20 mouse cellular contexts compared by ENCODE assay signal in genomic region chr7:112876128-112876527, GRCm38 (mm10).
DNase-seq lines count a peak whose midpoint lies in the region; ATAC-seq and TF ChIP-seq lines count a peak whose summit lies in the region.
"Had no signal": no experiment of that assay in that cellular context is flagged by ENCODE, and none has a peak within 500 bp of the region (broad histone marks: within the 10 kb centered on the region; RNA-seq: fewer than 3 reads in every experiment).

No protein-coding gene starts in this region.

- peaks cover 34% of the 10 kb centered on the region for H3K4me1 ChIP-seq in embryonic facial prominence, embryonic 13.5 days
- peaks cover 32% of the 10 kb centered on the region for H3K4me1 ChIP-seq in embryonic facial prominence, embryonic 10.5 days
- peaks cover 38% of the 10 kb centered on the region for H3K4me1 ChIP-seq in heart, embryonic 12.5 days (replicated peaks)
- peaks cover 44% of the 10 kb centered on the region for H3K4me1 ChIP-seq in kidney, embryonic 16.5 days (ENCODE audit: insufficient read depth, low read length)

- H3K36me3 ChIP-seq in embryonic facial prominence, embryonic 13.5 days: peaks cover 52% of the 10 kb centered on the region
- peaks cover 79% of the 10 kb centered on the region for H3K36me3 ChIP-seq in embryonic facial prominence, embryonic 10.5 days (replicated peaks)
- H3K36me3 ChIP-seq in heart, embryonic 12.5 days: peaks cover 57% of the 10 kb centered on the region
- peaks cover 13% of the 10 kb centered on the region for H3K36me3 ChIP-seq in kidney, embryonic 16.5 days (ENCODE audit: insufficient read depth, low read length)

- no peak for DNase-seq in embryonic facial prominence, embryonic 10.5 days (ENCODE audit: low spot score)
- DNase-seq in heart, adult 9 months (ENCODE audit: low spot score in 2 of 2): no peak
- DNase-seq in kidney, adult 9 months: no peak
- no peak for DNase-seq in Patski (ENCODE audit: low read depth, low spot score)
- DNase-seq: adrenal gland, postnatal 10 days; adrenal gland, postnatal 36 days; cerebellum, adult 18-20 months; cerebellum, adult 9-10 months; cerebellum, postnatal 14 days; forebrain, postnatal 0 days; gastrocnemius, adult 2 months; gastrocnemius, postnatal 14 days; heart, adult 11 months had no signal

- no peak overlapping the region for H3K9ac ChIP-seq in embryonic facial prominence, embryonic 13.5 days
- H3K9ac ChIP-seq in heart, embryonic 12.5 days: no peak overlapping the region
- no peak overlapping the region for H3K9ac ChIP-seq in kidney, embryonic 16.5 days (replicated peaks; ENCODE audit: low read length)
- H3K9ac ChIP-seq: embryonic facial prominence, embryonic 12.5 days; forebrain, embryonic 13.5 days; forebrain, postnatal 0 days; hindbrain, embryonic 14.5 days had no signal

- CTCF ChIA-PET in Patski (lab: Charles Lee): interaction anchor here (1.5 kb wide), 1 partner anchor 407 kb away, joined by 4 read pairs; no protein-coding TSS in a partner anchor

- no peak for TF ChIP-seq CTCF in Patski (IDR thresholded peaks at IDR 0.05)

- POLR2A ChIA-PET in Patski (lab: Charles Lee): no interaction called here

- no peaks in the 10 kb centered on the region for H3K9me3 ChIP-seq in embryonic facial prominence, embryonic 13.5 days
- H3K9me3 ChIP-seq in embryonic facial prominence, embryonic 10.5 days: no peaks in the 10 kb centered on the region
- H3K9me3 ChIP-seq in heart, embryonic 12.5 days (replicated peaks): no peaks in the 10 kb centered on the region
- H3K9me3 ChIP-seq in kidney, embryonic 16.5 days (ENCODE audit: low read length): no peaks in the 10 kb centered on the region
- H3K9me3 ChIP-seq: embryonic facial prominence, embryonic 12.5 days; forebrain, embryonic 13.5 days had no signal

- in situ Hi-C loops in Patski (cut with MboI; ENCODE audit: low pct_unique_long_range_greater_than_20kb): no loop called here

- no peak for ATAC-seq in embryonic facial prominence, embryonic 13.5 days (ENCODE audit: insufficient number of reproducible peaks, insufficient read depth, low FRiP score, low TSS enrichment, low read depth)
- no peak for ATAC-seq in heart, embryonic 12.5 days (ENCODE audit: insufficient number of reproducible peaks, low FRiP score)
- peak; percentile 76; the same call in 1 of the 2 replicates for ATAC-seq in kidney, embryonic 16.5 days (ENCODE audit: low FRiP score, low TSS enrichment)
- ATAC-seq in Patski: peak; percentile 9
- ATAC-seq: forebrain, embryonic 13.5 days; forebrain, postnatal 0 days had no signal

- 0 out of 2 replicates have a peak overlapping the region, but pooled peaks have one; percentile 11 for H3K27ac ChIP-seq in embryonic facial prominence, embryonic 13.5 days
- H3K27ac ChIP-seq in embryonic facial prominence, embryonic 10.5 days (replicated peaks): no peak overlapping the region
- H3K27ac ChIP-seq in heart, embryonic 12.5 days (ENCODE audit: poor library complexity, severe bottlenecking): 0 out of 2 replicates have a peak overlapping the region, but pooled peaks have one; percentile 14
- H3K27ac ChIP-seq in kidney, embryonic 16.5 days (ENCODE audit: low read length): no peak overlapping the region
- H3K27ac ChIP-seq: embryonic facial prominence, embryonic 12.5 days; hindbrain, embryonic 14.5 days had no signal

- H3K4me3 ChIP-seq in embryonic facial prominence, embryonic 13.5 days: no peak overlapping the region
- no peak overlapping the region for H3K4me3 ChIP-seq in embryonic facial prominence, embryonic 10.5 days
- H3K4me3 ChIP-seq in heart, embryonic 12.5 days: no peak overlapping the region
- H3K4me3 ChIP-seq in kidney, embryonic 16.5 days (ENCODE audit: low read length): no peak overlapping the region
- H3K4me3 ChIP-seq: embryonic facial prominence, embryonic 12.5 days; erythroblast, embryonic 14.5 days; forebrain, embryonic 13.5 days; gastrocnemius, adult 2 months had no signal

- H3K4me2 ChIP-seq in embryonic facial prominence, embryonic 13.5 days: no peak overlapping the region
- H3K4me2 ChIP-seq in heart, embryonic 12.5 days: no peak overlapping the region
- no peak overlapping the region for H3K4me2 ChIP-seq in kidney, embryonic 16.5 days (replicated peaks; ENCODE audit: low read depth, low read length)
- H3K4me2 ChIP-seq: embryonic facial prominence, embryonic 12.5 days; forebrain, embryonic 13.5 days; hindbrain, embryonic 14.5 days had no signal

- no peaks in the 10 kb centered on the region for H3K27me3 ChIP-seq in embryonic facial prominence, embryonic 13.5 days
- H3K27me3 ChIP-seq in embryonic facial prominence, embryonic 10.5 days (replicated peaks; ENCODE audit: low read depth, poor library complexity, severe bottlenecking): no peaks in the 10 kb centered on the region
- H3K27me3 ChIP-seq in heart, embryonic 12.5 days (replicated peaks): no peaks in the 10 kb centered on the region
- no peaks in the 10 kb centered on the region for H3K27me3 ChIP-seq in kidney, embryonic 16.5 days (ENCODE audit: insufficient read depth, low read length)
- no peaks in the 10 kb centered on the region for H3K27me3 ChIP-seq in Patski
- H3K27me3 ChIP-seq: embryonic facial prominence, embryonic 12.5 days; forebrain, embryonic 13.5 days had no signal

- 93% methylated on average over 10 of the region's 10 CpGs for WGBS in embryonic facial prominence, embryonic 13.5 days
- WGBS in embryonic facial prominence, embryonic 10.5 days: 89% methylated on average over 10 of the region's 10 CpGs
- WGBS in heart, embryonic 12.5 days: 86% methylated on average over 10 of the region's 10 CpGs
- 61% methylated on average over 10 of the region's 10 CpGs for WGBS in kidney, embryonic 16.5 days

Comparison
In these comparisons a context has a peak if more than half of its experiments do, and no peak if none do; other contexts are left out.
1. H3K27ac ChIP-seq: peak in embryonic facial prominence, embryonic 13.5 days (single experiment) and heart, embryonic 12.5 days (single experiment); none in embryonic facial prominence, embryonic 10.5 days (single experiment) and kidney, embryonic 16.5 days (single experiment).
2. ATAC-seq: peak in kidney, embryonic 16.5 days (single experiment) and Patski (single experiment); none in embryonic facial prominence, embryonic 13.5 days (single experiment) and heart, embryonic 12.5 days (single experiment).